Mouse (Mus musculus) kidney, postnatal 14 days (tissue): ENCODE measurements around the gene Dst.

ENCODE experiments used
- DNase-seq: peaks from one replicate; pipeline ENCODE4 v3.0.0; 2022; ENCODE audit warnings: mixed read lengths

Dst gene

GRCm38 (mm10) chr1:34251137-34251536 is 343.1 kb downstream of the Dst start:
- no peak for DNase-seq

- no peak for DNase-seq
Measured at GRCm38 (mm10) chr1:34252267-34252666, 344.2 kb downstream of the Dst start.

GRCm38 (mm10) chr1:34253876-34254275 is 345.9 kb downstream of the Dst start:
- DNase-seq: no peak

- DNase-seq: no peak
Measured at GRCm38 (mm10) chr1:34259898-34260297, 351.9 kb downstream of the Dst start.

GRCm38 (mm10) chr1:34261011-34261410 is 353.0 kb downstream of the Dst start:
- DNase-seq: peak; percentile 14

GRCm38 (mm10) chr1:34268520-34268919 is 360.5 kb downstream of the Dst start:
- peak; percentile 72 for DNase-seq

- no peak for DNase-seq
Measured at GRCm38 (mm10) chr1:34269578-34269977, 361.6 kb downstream of the Dst start.

- DNase-seq: no peak
Measured at GRCm38 (mm10) chr1:34273922-34274321, 365.9 kb downstream of the Dst start.

GRCm38 (mm10) chr1:34275787-34276186 is 367.8 kb downstream of the Dst start:
- no peak for DNase-seq

GRCm38 (mm10) chr1:34276756-34277155 is 368.7 kb downstream of the Dst start:
- DNase-seq: no peak

- DNase-seq: no peak
Measured at GRCm38 (mm10) chr1:34277259-34277658, 369.2 kb downstream of the Dst start.

- no peak for DNase-seq
Measured at GRCm38 (mm10) chr1:34283502-34283901, 375.5 kb downstream of the Dst start.

- no peak for DNase-seq
Measured at GRCm38 (mm10) chr1:34284979-34285378, 377.0 kb downstream of the Dst start.

- no peak for DNase-seq
Measured at GRCm38 (mm10) chr1:34287731-34288130, 379.7 kb downstream of the Dst start.

GRCm38 (mm10) chr1:34288181-34288580 is 380.2 kb downstream of the Dst start:
- no peak for DNase-seq

GRCm38 (mm10) chr1:34288721-34289471 is 380.9 kb downstream of the Dst start:
- peak; percentile 42 for DNase-seq

- no peak for DNase-seq
Measured at GRCm38 (mm10) chr1:34289472-34289748, 381.4 kb downstream of the Dst start.

- DNase-seq: peak; percentile 38
Measured at GRCm38 (mm10) chr1:34290321-34290720, 382.3 kb downstream of the Dst start.

- DNase-seq: no peak
Measured at GRCm38 (mm10) chr1:34293198-34293597, 385.2 kb downstream of the Dst start.

- DNase-seq: no peak
Measured at GRCm38 (mm10) chr1:34297636-34298035, 389.6 kb downstream of the Dst start.

- peak; percentile 22 for DNase-seq
Measured at GRCm38 (mm10) chr1:34298631-34299184, 390.7 kb downstream of the Dst start.

GRCm38 (mm10) chr1:34299507-34299906 is 391.5 kb downstream of the Dst start:
- DNase-seq: no peak

- DNase-seq: no peak
Measured at GRCm38 (mm10) chr1:34300309-34300980, 392.4 kb downstream of the Dst start.

GRCm38 (mm10) chr1:34304227-34304626 is 396.2 kb downstream of the Dst start:
- no peak for DNase-seq
